Mouse (Mus musculus): ENCODE results near the gene Ripor3.
A peak's percentile ranks its signal among the peaks of the same experiment; 100 is the strongest.

The Ripor3 gene

DNA sequence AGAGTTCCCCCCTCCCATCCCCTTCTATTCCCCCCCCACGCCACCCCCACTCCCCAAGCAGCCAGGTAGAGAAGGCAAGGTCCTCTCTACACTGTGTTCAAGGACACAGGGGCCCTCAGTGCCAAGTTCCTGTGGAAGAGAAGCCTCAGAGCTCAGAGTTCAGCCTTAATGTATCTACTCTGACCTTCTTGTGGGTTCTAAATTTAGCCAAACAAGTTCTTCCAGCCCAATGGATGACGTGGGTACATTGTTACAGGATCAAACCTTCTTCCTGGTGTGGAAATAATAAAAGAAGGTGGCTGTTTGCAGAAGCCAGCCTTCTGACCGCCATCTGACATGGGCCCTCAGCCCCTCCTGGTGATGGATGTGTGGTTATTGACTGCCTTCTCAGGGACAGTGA is 16.0 kb upstream of the Ripor3 start:
- no peak for DNase-seq

DNA sequence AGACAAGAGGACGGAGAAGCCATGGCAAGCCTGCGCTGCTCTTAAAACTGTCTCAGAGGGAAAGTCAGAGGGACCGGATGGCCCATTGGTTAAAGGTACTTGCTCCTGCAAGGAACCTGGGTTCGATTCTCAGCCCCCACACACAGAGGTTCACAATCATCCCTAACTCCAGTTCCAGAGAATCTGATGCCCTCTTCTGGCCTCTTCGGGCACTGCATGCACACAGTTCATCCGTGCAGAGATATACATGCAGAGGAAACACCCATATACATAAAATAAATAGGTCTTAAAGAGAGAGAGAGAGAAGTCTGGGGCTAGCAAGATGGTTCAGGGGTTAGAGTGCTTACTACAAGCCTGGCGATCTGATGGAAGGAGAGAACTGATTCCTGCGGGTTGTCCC is 15.5 kb upstream of the Ripor3 start:
- no peak for DNase-seq

DNA sequence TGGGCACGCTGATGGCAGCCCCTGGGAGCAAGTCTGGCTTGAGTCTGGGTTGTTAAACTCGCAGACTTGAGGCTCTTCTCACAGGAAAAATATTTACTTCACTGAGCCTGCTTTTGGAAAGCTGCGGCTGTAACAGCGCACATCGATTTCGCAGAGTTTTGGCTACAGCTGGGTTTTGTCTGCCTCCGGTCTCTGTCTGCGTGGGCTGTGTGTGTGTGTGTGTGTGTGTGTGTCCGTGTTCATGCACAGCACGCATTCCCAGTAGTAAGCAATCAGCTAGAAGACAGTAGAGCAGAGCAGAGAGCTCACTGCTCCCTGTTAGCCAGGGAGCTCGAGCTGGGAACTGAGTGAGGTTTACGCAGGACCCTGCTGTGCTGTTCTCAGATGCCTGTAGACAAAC is 14.8 kb upstream of the Ripor3 start:
- DNase-seq = no peak

DNA sequence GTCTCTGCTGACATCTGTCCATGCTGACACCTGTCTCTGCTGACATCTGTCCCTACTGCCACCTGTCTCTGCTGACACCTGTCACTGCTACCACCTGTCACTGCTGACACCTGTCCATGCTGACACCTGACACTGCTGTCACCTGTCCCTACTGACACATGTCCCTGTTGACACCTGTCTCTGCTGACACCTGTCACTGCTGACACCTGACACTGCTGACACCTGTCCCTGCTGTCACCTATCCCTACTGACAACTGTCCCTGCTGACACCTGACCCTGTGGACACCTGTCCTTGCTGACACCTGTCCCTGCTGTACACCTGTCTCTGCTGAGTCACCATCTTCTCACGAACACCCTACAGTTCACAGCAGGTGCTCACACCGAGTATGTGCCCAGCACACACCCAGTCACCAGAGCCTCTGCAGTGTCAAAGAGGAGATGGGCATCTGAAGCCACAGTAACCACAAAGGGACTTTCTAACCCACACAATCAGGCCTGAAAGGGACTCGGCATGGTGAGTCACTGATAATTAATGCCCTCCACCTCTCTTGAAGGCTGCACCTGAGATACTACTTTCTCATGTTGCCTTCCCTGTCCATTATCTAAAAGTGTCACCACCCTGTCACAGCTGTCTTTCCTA is 13.5 kb upstream of the Ripor3 start:
- no peak for DNase-seq

DNA sequence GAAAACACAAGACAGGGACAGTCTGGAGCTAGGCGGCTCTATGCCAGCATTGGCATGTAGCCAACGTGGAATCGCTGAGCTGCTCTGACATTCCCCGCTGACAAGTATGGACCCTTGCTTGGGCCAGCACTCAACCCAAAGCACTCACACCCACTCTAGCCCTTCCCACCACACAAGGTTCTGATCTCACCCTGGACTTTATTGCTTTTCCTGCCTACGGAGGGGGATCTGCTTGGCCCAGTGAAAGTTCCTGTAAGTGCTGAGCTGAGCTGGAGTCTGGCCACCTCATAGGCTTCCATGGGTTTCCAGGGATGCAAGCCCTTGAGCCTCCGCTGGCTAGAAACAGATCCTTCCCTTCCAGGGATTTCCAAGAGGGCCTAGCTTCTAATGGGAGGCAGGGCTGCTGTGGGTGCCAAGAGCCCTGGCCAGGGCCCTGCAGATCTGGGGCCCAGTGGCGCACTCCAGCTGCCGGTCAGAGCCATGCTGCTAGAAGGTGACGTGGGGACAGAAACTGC is 8.8 kb upstream of the Ripor3 start:
- peak; percentile 12 to 14 for DNase-seq

DNA sequence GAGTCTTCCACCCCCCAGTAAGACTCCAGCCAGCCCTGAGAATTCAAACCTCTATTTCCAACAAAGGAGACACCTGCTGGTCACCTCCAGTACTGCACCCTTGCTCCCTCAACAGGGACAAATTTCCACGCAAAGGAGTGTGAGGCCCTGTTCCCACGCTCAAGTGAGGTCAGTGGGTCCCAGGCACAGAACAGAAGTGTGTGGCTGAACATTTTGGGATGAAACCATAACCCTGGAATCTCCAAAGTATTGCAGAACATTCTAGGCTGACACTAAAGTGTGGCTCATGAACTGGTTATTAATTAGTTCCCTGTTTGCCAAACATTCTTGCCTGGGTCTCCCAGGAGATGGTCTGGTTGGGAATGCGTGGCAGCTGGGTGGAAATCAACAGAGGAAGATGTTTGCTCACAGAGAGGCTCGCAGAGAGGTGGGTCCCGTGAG is 6.6 kb upstream of the Ripor3 start:
- peak; percentile 67 to 73 for DNase-seq

DNA sequence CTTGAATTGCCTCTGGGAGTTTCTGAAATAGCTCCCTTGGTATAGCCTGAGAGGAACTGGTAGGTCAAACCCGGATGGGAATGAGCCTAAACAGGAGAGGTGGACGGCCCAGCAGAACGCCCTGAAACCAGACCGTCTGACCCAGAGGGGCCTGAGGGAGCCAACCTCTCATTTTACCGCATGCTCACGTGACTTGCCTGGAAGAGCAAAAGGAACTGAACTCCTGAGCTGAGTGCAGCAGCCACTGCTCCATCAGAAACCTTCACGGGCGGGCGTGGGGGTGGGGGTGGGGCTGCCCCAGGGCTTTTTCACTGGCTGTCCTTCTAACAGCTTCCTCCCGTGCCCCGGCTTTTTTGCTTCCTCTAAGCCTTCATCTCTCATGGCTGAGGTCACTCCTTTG is 475 bp upstream of the Ripor3 start:
- DNase-seq = no peak

DNA sequence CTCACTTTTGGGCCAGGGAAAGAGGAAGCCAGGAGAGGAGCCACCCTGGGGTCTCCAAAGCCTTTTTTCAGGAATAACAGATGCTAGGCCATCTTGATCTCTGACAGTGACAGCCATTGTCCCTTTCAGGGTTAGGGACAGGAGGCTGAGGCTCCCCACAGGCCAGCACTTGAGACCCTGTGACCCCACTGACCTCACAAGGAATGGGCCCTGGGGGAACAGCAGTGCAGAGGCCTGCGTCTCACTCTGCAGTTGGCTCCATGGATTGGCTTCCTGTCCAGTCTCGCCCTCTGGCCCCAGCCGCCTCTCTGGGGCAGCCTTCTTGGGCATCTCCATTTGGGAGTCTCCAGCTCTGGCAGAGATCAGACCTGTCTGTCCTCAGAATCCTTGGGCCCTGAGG is 2.3 kb downstream of the Ripor3 start:
- DNase-seq = no peak

DNA sequence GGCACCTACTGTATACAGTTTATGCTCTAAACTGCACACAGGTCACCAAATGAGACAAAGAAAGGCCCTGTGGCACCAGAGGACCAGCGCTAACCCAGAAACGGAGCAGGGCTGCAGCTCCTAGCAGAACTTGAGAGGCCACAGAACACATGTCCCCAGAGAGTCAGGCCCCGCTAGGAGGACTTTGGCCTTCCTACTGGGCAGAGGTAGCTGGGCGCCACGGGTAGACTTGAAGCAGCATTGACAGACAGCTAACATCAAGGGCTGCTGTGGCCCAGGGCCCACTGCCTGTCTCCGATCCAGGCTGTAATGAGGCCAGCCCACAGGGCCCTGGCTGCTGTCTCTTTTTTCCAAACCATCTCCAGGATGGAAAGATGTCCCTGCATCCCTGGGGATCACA is 3.9 kb downstream of the Ripor3 start:
- no peak for DNase-seq

DNA sequence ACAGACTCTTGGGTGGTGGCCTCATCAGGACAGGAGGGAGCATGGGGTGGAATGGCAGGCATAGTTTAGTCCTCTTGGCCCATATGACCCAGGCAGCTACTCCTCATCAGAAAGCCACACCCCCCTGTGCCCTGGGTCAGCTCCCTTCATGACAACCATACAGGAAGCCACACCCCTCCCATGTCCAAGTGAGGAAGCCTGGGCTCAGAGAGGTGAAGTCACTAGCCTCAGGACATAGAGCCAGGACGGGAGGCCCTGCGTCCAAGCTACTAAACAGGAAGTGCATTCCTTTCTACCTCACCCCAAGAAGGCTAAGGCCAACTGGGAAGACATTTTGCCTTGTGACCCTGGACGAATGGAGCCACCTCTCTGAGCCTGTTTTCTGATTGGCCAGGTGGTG is 4.8 kb downstream of the Ripor3 start:
- DNase-seq = no peak

DNA sequence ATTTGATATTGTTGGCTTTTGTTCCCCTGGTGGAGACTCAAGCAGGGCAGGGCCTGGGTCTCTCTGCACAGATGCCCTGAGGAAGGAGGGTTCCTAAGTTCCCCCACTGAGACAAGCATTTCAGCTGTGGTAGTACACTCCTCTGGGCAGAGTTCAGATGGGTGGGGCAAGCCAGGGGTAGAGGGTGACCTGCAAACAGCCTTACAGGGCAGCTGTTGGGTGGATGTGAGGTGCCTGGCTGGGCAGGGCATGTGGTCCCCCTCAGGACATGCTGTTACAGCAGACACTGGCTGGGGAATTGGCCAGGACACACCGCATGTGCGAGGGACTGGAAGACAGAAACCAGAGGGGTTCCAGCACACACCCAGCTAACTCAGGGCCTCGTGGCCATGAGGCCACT is 5.4 kb downstream of the Ripor3 start:
- no peak for DNase-seq

DNA sequence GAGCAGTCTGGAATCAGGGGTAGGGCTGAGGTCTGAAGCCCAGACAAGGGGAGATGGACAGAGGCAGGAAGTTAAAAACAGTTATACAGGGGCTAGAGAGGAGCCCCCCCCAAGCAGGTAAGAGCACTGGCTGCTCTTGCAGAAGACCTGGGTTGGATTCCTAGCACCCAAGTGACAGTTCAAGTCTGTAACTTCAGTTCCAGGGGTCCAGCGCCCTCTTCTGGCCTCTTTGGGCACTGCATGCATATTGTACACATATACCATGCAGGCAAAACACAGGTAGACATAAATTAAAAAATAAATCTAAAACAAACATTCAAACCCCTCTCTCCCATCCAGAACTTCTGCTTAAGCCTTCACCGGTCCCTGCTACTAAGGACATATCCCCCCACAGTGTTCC is 6.0 kb downstream of the Ripor3 start:
- no peak for DNase-seq

DNA sequence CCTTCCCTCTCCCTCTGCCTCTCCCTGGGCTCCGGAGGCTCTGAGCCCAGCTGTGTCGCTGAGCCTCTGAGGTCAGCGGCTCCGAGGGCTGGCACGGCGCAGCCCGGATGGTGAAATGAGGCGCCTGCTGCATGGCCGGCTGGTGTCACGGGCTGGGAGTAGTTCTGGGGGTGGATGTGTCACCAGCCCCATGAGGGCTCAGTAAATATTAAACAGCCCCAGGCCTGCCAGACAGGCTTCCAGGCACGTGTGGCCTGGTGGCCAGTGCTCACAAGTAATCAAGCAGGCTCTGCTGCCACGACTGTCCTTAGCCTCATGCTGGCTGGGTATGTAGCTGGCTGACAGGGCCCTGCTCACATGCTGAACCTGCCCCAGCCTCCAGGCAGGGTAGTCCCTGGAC is 7.0 kb downstream of the Ripor3 start:
- DNase-seq = no peak

DNA sequence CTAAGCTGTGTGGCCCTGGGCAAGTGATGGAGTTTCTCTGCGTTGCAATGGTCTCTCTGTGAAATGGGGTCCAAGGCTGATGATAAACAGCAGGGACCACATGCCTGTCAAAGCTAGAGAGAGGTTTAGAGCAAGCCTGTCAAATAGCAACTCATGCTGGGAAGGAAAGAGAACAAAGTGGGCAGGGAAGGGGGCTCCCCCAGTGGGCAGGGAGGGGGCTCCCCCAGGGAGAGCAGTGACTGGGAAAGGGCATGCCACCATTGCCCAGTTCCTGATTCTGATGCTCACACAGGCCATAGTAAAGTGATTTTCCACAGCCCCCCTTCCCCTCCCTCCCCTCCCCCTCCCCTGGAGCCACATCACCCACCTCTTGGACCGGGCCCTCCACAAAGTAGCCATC is 7.5 kb downstream of the Ripor3 start:
- DNase-seq = no peak

DNA sequence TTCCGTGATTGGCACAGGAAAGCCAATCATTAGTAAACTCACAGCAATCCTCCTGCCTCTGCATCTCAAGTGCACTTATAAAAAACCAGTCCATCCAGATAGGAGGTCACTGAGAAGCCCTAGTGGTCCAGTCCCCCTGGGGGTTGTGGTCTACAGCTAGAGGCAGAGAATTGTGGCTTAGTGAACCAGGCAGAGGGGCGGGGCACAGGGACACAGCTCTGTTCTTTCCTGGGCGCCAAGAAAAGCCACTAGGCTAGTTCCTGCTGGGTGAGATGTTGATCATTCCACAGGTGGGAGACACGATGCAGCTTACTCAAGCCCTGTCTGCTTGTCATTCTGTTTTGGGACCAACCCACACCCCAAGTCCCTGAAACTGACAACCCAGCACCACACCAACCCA is 8.2 kb downstream of the Ripor3 start:
- DNase-seq = no peak

DNA sequence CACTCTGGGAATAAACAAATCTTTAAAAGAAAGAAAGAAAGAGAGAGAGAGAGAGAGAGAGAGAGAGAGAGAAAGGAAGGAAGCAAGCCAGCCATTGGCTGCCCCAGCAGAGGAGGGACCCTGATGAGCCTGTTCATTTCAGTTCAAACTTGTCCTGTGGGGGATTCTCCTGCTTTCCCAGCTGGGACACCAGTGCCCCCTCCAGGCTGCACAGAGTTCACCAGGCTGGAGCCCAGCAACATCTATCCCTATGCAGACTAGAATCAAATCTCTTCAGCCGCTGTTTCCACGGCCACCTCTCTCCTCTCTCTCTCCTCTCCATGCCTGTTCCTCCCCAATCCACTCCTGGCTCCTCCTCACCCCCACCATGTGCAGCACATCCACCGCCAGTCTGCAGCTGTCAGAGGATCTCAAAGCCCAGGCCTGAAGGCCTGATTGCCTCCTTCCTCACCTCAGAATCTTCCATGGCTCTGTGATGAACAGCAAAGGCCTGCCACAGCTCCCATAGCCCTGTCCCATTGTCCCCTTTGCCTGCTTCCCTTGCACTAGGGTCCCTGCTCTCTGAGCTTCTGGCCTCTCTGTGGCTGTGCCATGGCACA is 11.2 kb downstream of the Ripor3 start:
- no peak for DNase-seq

DNA sequence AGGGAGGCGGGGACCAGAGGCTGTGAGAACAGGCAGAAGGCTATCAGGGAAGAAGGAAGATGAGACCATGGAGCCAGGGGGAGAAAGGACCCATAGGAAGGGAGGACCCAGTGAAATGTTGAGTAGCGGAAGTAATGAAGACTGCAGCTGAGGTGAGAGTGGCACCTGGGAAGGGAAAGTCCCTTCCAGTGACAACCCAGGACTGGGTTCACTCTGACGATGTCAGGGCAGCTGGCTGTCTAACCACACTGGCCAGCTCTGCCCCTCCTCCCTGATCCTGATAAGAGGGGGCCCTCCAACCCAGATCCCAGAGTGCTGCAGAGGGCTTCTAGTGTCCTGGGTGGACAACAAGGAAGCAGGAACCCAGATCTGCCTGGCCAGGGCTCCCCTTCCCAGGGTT is 12.9 kb downstream of the Ripor3 start:
- no peak for DNase-seq

DNA sequence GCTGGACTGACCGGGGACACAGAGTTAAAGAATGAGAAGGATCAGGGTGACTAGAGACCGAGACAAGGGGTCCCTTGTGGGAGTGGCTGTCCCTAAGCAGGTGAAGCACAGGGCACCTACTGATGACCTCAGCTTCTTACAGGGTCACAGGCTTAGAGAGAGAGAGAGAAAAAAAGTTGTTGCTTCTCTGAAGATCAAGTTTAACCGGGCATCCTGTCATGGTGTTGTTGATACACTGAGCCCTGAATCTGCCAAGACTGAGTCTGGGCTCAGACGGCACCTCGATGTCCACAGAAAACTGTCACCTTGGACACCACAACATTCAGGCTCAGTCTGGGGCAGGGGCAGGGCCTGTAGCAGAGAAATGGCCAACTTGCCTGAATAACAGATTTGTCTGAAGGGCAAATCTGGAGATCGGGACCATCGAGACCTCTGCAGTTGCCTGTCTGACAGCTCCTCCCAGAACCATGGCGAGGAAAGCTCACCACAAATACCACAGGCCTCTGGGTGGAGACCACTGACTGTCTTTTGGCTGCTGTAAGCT is 13.7 kb downstream of the Ripor3 start:
- DNase-seq = no peak

DNA sequence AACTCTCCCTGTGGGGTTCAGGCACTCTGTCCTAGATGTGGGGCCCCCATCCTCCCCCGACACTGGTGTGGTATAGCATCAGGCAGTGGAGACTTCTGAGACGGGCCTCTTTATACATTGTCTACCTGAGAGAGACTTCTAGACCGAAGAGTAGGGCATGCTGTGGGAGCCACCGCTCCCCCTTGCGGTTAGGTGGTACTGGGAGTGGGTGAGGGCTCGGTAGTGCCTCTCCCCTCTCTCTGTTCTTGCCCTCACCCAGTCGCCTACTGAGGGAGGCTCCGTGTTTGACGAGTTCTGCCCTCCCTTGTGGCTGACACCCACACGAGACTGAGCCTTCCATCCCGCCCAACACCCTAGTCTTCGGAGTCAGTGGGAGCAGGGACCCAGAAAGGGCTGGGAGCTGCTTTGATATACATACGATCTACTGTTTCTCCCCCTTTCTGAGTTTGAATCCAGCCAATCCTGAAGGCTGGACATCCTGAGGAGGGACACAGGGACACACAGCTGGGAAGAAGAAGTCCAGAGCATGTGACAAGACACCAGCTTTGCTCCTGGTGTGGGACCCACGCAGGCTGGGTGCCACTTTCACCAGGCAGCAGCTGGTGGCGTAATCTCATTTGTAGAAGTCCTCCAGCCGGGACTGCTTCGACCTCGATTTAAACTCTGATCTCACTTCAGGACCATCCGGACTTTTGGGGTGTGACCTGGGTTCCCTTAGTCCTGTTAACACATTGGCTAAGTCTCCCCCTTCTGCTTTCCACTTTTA is 14.4 kb downstream of the Ripor3 start:
- no peak for DNase-seq

DNA sequence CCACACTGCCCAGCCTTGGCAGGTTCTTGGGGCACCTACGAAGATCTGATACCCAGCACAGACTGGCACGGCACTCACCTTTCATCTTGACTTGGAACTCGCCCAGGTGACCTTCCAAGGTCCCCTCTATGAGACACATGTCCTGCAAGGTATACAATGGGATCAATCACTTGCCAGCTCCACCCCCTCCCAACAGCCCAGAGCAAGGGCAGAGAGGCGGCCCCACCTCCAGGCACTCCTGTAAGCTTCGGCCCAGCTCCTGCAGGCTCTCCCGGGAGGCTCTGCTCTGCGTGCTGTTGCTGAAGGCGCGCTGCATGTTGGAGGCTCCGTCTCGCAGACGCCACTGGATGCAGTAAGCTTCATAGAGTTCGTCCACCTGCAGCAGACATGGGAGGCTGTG is 17.2 kb downstream of the Ripor3 start:
- no peak for DNase-seq

DNA sequence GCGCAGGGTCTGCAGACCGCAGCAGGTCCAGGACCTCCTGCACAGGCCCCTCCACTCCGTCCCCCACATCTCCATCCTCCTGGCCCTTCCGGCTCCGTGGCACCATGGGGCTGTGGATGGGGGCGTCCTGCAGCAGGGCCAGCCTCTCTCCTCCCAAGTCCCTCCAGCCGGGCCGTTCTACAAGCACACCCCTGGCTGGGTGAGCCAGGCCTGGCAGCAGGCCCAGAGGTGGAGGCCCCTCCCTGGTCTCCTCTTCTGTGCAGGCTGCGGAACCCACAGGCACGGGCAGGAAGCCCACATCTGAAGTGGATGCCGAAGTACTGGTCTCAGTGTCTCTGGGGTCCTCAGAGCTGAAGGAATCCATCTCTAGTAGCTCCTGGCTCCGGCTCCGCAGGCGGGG is 21.1 kb downstream of the Ripor3 start:
- no peak for DNase-seq

DNA sequence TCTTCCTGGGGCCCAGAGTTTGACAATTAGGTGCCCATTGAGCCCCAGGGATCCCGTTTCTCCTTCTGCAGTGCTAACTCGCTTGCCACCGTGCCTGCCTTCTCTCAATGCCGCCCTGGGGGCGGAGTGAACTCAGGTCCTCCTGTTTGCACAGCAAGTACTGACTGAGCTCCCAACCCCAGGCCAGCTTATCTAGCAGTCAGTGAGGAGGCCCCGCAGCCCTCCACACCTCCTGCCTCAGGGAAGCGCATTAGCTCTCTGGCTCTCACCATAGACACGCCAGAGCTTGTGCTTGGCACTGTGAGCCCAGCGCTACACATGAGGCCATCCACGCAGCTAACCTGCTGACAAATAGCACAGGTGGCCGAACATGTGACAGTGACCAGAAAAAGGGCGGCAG is 22.8 kb downstream of the Ripor3 start:
- no peak for DNase-seq

DNA sequence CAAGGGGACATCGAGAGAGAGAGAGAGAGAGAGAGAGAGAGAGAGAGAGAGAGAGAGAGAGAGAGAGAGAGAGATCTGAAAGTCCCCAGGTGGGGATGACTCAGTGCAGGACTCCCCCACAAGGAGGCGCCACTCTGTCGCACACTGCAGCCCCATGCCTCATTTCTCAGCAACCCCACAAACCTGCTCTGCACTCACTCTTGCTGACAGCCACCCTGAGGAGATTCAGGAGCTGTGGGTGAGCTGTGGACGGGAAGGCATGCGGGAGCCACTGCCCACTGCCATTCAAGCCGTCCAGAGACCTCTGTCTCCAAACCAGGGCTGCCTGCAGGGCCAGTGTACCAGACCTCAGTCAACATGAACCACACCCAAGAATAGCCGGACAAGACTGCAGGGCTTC is 23.7 kb downstream of the Ripor3 start:
- DNase-seq = no peak

DNA sequence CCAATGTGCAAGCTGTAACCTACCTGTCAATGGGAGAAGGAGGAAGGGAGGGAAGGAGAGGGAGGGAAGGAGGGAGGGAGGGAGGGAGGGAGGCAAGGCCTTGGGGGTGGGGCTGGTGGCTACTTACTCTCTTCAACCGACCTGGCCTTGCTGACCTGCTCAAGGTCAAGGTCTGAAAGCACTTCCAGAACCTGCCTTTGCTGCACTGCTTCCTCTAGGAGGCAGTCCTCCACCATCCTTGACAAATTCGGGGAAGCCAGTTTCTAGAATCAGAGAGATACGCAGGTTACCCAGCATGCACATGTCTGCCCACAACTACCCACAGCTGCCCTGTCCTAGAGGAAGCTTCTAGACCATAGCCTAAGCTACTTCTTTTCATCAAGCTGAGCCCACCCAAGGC is 25.5 kb downstream of the Ripor3 start:
- DNase-seq = no peak

All from cerebellum, adult 18-20 months (tissue).